In the genomic region with DNA sequence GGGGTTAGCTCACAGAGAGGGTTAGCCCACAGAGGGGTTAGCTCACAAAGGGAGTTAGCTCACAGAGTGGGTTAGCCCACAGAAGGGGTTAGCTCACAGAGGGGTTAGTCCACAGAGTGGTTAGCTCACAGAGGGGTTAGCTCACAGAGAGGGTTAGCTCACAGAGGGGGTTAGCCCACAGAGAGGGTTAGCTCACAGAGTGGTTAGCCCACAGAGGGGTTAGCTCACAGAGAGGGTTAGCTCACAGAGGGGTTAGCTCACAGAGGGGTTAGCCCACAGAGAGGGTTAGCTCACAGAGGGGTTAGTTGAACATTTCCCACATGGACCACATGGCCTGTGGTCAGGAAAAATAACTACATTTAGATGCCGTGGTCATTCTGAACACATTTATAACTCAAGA, we compare ENCODE assay signal across 36 mouse cellular contexts.
"Had no signal": no experiment of that assay in that cellular context is flagged by ENCODE, and none has a peak within 500 bp of the region (broad histone marks: within the 10 kb centered on the region; RNA-seq: fewer than 3 reads in every experiment).

No protein-coding gene starts in this region.

- H3K9ac ChIP-seq: heart, embryonic 12.5 days; heart, embryonic 13.5 days; heart, embryonic 15.5 days; hindbrain, embryonic 12.5 days; hindbrain, embryonic 13.5 days; hindbrain, embryonic 14.5 days; hindbrain, embryonic 15.5 days; intestine, embryonic 15.5 days; kidney, embryonic 15.5 days had no signal

- H3K9me3 ChIP-seq: heart, embryonic 10.5 days; heart, embryonic 12.5 days; heart, embryonic 13.5 days; heart, embryonic 15.5 days; hindbrain, embryonic 10.5 days; hindbrain, embryonic 12.5 days; hindbrain, embryonic 13.5 days; hindbrain, embryonic 15.5 days; intestine, embryonic 15.5 days; kidney, embryonic 15.5 days had no signal

- H3K4me1 ChIP-seq: heart, embryonic 10.5 days; heart, embryonic 12.5 days; heart, embryonic 13.5 days; heart, embryonic 15.5 days; hindbrain, embryonic 10.5 days; hindbrain, embryonic 12.5 days; hindbrain, embryonic 13.5 days; hindbrain, embryonic 15.5 days; intestine, embryonic 15.5 days; kidney, embryonic 15.5 days had no signal

- DNase-seq: heart, postnatal 10 days; heart, postnatal 14 days; heart, postnatal 36 days; heart, postnatal 4 days; kidney, adult 11 months; kidney, adult 18-20 months; kidney, adult 2 months; kidney, adult 8-10 months; kidney, adult 9 months; kidney, postnatal 10 days; kidney, postnatal 14 days; kidney, postnatal 25 days; kidney, postnatal 36 days; kidney, postnatal 4 days; layer of hippocampus, adult 9-11 months; layer of hippocampus, postnatal 36 days had no signal

- ATAC-seq: hindbrain, embryonic 16.5 days; hindbrain, postnatal 0 days; inflammation-experienced regulatory T-cells, adult 6 months; intestine, embryonic 15.5 days; intestine, embryonic 16.5 days; intestine, postnatal 0 days had no signal

- H3K4me2 ChIP-seq: heart, embryonic 11.5 days; heart, embryonic 12.5 days; heart, embryonic 13.5 days; heart, embryonic 15.5 days; hindbrain, embryonic 12.5 days; hindbrain, embryonic 13.5 days; hindbrain, embryonic 14.5 days; hindbrain, embryonic 15.5 days; intestine, embryonic 15.5 days; kidney, embryonic 15.5 days had no signal

- H3K4me3 ChIP-seq: heart, embryonic 10.5 days; heart, embryonic 12.5 days; heart, embryonic 13.5 days; heart, embryonic 15.5 days; hindbrain, embryonic 10.5 days; hindbrain, embryonic 12.5 days; hindbrain, embryonic 13.5 days; hindbrain, embryonic 15.5 days; intestine, embryonic 15.5 days; kidney, embryonic 15.5 days; layer of hippocampus, adult 2 months; left cerebral cortex, adult 2 months had no signal

- H3K27me3 ChIP-seq: heart, embryonic 12.5 days; heart, embryonic 13.5 days; heart, embryonic 15.5 days; hindbrain, embryonic 12.5 days; hindbrain, embryonic 13.5 days; hindbrain, embryonic 15.5 days; intestine, embryonic 15.5 days; kidney, embryonic 15.5 days had no signal

- H3K27ac ChIP-seq: heart, embryonic 10.5 days; heart, embryonic 13.5 days; heart, embryonic 15.5 days; hindbrain, embryonic 10.5 days; hindbrain, embryonic 12.5 days; hindbrain, embryonic 13.5 days; hindbrain, embryonic 14.5 days; hindbrain, embryonic 15.5 days; hindbrain, postnatal 0 days; intestine, embryonic 15.5 days; kidney, embryonic 15.5 days; kidney, postnatal 0 days; layer of hippocampus, adult 2 months; left cerebral cortex, adult 2 months had no signal
